Mouse (Mus musculus) liver, postnatal 0 days (tissue): ENCODE data around the gene Zfp977. TPM values are rescaled to one million over a fixed set of nuclear protein-coding genes. Genes with fewer than 3 reads are reported as not detected.
"Not testable (repeated sequence)": the region's sequence is repeated elsewhere in the genome, so short reads cannot be mapped to it uniquely, and the experiment has no call there.

Source experiments
- ATAC-seq: fragments of 200-750 bp; cut with Nextera tagmentation; 2 replicates; pipeline ENCODE4 v1.8.0; 2017; ENCODE audit warnings: mild to moderate bottlenecking, moderate library complexity
- DNase-seq: peaks from one replicate; pipeline ENCODE4 v3.0.0-alpha.2; 2016
- H3K27ac ChIP-seq: fragments of 300-500 bp; sonication (generic); 2 replicates; pipeline ENCODE4 v1.5.1; 2014; ENCODE audit warnings: antibody characterized with exemption, moderate library complexity, mild to moderate bottlenecking, low read depth
- H3K27me3 ChIP-seq: fragments of 300-500 bp; sonication (generic); 2 replicates; pipeline ENCODE4 v1.6.1; 2014; ENCODE audit warnings: low read length, control low read depth, mixed read lengths; ENCODE audit not compliant: insufficient read depth
- H3K36me3 ChIP-seq: fragments of 300-500 bp; sonication (generic); replicated peaks from 2 replicates; pipeline ENCODE4 v1.6.1; 2014; ENCODE audit warnings: mild to moderate bottlenecking, control low read depth, low read length, moderate library complexity, mixed read lengths; ENCODE audit not compliant: insufficient read depth
- H3K4me1 ChIP-seq: fragments of 300-500 bp; sonication (generic); 2 replicates; pipeline ENCODE4 v1.6.1; 2014; ENCODE audit warnings: antibody characterized with exemption, mild to moderate bottlenecking, control low read depth; ENCODE audit not compliant: insufficient read depth
- H3K4me2 ChIP-seq: fragments of 300-500 bp; sonication (generic); 2 replicates; pipeline ENCODE4 v1.6.1; 2014; ENCODE audit warnings: low read depth, mild to moderate bottlenecking, low read length, moderate library complexity, mixed read lengths
- H3K4me3 ChIP-seq: fragments of 300-500 bp; sonication (generic); 2 replicates; pipeline ENCODE4 v1.5.1; 2014; ENCODE audit warnings: low read depth, low read length
- H3K9ac ChIP-seq: fragments of 300-500 bp; sonication (generic); replicated peaks from 2 replicates; pipeline ENCODE4 v1.6.1; 2014; ENCODE audit warnings: mild to moderate bottlenecking, moderate library complexity
- H3K9me3 ChIP-seq: fragments of 300-500 bp; sonication (generic); 2 replicates; pipeline ENCODE4 v1.6.1; 2016; ENCODE audit warnings: mild to moderate bottlenecking, control low read depth, low read length, mixed read lengths
- CTCF ChIP-seq: sonication (generic); IDR thresholded peaks from 2 replicates; pipeline ENCODE4 v1.5.1; 2016; ENCODE audit warnings: antibody characterized with exemption, low read depth
- EP300 ChIP-seq: IDR thresholded peaks from 2 replicates; pipeline ENCODE4 v1.6.1; 2016; ENCODE audit warnings: antibody characterized with exemption, low read depth, mild to moderate bottlenecking
- WGBS: fragments of 180-500 bp; shearing (Covaris S2); extraction: QIAGEN DNeasy Blood & Tissue Kit; methylation state at CpG from one replicate; pipeline ENCODE4 v1.1.7; 2014; ENCODE audit not compliant: insufficient replicate concordance; 5-methylcytosine and 5-hydroxymethylcytosine counted together
- microRNA-seq: library from miRNA; unstranded; fragments of <30 nt; microRNA quantifications from one replicate; pipeline ENCODE4, GENCODE M21; 2016
- polyA plus RNA-seq: library from polyadenylated mRNA; unstranded; fragments of >200 nt; fragmentation: Nextera tagmentation; extraction: Ambion mirVana; gene quantifications from 2 replicates; pipeline ENCODE4 v1.2.1, GENCODE M21; 2015

Zfp977 gene
- 0.14 and 0.21 TPM in 2 replicates for polyA plus RNA-seq

DNA sequence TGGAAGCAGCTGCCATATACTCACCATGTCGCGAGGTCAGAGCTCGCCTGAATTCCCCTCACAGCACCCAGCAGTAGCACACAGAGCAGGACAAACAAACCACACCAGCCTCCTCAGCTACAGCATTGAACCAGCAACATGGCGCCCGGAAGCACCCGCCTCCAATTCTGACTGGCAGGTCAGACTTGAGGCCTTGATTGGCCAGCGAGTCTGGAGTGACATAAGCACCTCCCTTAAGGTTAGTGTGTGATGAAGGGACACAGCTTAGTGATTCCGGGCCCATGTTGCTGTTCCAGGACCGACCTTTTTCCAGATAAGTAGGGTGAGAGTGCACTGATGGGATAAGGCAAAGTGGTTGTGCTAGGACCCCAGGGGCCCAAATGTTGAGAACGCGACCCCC, at the start of gene Zfp977:
TSS of gene Zfp977 (minus strand) at position 135 of the 400 bp plus-strand sequence.
- H3K4me1 ChIP-seq, H3K9ac ChIP-seq, H3K4me2 ChIP-seq, H3K4me3 ChIP-seq, H3K27ac ChIP-seq, H3K27me3 ChIP-seq, ATAC-seq, H3K36me3 ChIP-seq, DNase-seq, H3K9me3 ChIP-seq: not testable (repeated sequence)
- WGBS, result 82% methylated on average over 11 of the region's 11 CpGs

DNA sequence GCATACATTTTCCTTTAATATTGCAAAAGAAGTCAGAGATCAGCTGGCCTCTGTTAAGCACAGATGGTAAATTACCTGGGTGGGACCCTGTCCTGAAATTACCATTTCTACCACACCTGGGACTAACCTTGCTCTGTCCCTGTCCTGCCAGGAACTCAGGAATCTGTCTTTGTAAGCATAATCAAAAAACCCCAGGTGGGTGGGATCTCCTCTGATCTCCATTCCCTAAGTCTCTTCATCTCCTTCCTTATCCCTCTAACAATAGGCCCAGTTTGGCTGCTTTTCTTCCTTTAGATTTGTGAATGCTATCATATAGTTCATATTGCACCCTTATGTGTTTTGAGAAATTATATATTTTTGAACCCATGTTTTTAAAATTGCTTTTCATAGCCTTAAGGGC, 38.7 kb upstream of the Zfp977 start:
- H3K27me3 ChIP-seq, H3K9ac ChIP-seq, H3K9me3 ChIP-seq, H3K4me3 ChIP-seq, ATAC-seq, H3K27ac ChIP-seq, H3K4me2 ChIP-seq, H3K4me1 ChIP-seq, H3K36me3 ChIP-seq, DNase-seq: not testable (repeated sequence)

DNA sequence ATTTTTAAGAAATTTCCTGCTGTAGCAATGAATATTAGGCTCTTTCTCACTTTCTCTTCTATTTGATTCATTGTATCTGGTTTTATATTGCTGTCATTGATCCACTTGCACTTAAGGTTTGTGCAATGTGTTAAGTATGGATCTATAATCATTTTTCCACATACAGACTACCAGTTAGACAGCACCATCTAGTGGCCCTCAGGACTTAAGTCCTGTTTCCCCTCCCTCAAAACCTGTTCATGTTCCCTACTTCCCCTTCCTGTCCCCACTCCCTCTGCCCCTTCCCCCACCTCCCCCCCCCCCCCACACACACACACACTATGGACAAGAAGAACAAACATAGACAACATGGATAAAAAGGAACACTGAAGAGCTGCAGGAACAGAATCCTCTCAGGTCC, 3.3 kb upstream of the Zfp977 start:
- H3K9ac ChIP-seq, ATAC-seq, DNase-seq, H3K4me2 ChIP-seq, H3K4me3 ChIP-seq, H3K9me3 ChIP-seq, H3K27me3 ChIP-seq, H3K36me3 ChIP-seq, H3K27ac ChIP-seq, H3K4me1 ChIP-seq: not testable (repeated sequence)
- peak; percentile 17; the same call in 1 of the 2 replicates for TF ChIP-seq CTCF

DNA sequence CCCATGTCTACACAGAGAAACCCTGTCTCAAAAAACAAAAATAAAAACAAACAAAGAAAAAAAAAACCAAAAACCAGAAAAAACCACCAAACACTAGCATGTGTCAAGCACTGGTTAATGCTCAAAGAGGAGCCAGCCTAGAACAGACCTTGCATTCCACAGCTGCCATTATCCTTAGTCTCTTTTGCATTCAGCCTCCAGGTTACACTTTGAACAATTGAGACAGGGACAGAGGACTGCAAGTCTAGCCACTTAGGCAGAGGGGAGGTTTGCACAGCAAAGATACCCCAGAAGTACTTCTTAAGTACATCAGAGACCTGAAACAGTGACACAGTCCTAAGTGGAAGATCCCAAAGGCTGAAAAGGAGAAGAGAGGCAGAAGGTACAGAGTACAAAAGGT, 1.0 kb downstream of the Zfp977 start:
- not testable (repeated sequence) for H3K27ac ChIP-seq, DNase-seq, H3K4me3 ChIP-seq, H3K9ac ChIP-seq, H3K9me3 ChIP-seq, ATAC-seq, H3K36me3 ChIP-seq, H3K4me1 ChIP-seq, H3K27me3 ChIP-seq, H3K4me2 ChIP-seq

DNA sequence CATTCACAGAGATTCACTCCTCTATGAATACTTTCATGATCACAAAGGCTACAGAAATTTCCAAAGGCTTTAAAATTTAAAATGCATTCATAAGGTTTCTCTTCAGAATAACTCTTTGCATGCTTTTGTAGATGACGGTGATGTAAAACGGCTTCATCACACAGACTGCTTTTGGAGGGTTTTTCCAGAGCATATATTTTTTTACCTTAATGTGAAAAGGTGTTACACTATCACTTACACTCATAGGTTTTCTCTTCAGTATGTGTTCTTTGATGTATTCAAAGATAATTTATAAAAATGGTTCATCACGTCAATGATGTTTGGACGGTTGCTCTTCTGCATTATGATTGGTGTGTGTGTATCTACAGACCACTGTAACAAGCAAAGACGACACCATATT, 13.9 kb downstream of the Zfp977 start, which contains the start of gene Gm21028:
TSS of gene Gm21028 (minus strand) at position 101 of the 400 bp plus-strand sequence.
- Histone ChIP-seq H3K9me3 (peaks cover 11% of the 10 kb centered on the region), H3K27me3 (no peaks in the 10 kb centered on the region), H3K36me3 (no peaks in the 10 kb centered on the region), H3K9ac (no peak within 1 kb of the TSS), H3K27ac (no peak within 1 kb of the TSS), H3K4me3 (no peak within 1 kb of the TSS), H3K4me2 (no peak within 1 kb of the TSS), H3K4me1 (no peaks in the 10 kb centered on the region)
- ATAC-seq, result no peak
- DNase-seq, result no peak
- WGBS, result 88% methylated on average over 5 of the region's 5 CpGs
- TF ChIP-seq CTCF, result no peak
- no peak for TF ChIP-seq EP300

DNA sequence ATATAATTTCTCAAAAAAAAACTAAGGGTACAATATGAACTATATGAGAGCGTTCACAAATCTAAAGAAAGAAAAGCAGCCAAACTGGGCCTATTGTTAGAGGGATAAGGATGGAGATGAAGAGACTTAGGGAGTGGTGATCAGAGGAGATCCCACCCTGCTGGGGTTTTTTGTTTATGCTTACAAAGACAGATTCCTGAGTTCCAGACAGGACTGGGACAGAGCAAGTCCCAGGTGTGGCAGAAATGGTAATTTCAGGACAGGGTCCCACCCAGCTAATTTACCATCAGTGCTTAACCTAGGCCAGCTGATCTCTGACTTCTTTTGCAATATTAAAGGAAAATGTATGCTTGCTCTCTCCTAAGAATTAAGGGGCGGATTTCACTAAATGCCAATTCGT, 40.6 kb downstream of the Zfp977 start:
- Histone ChIP-seq H3K9ac (no peak overlapping the region), H3K4me1 (no peaks in the 10 kb centered on the region), H3K4me2 (no peak overlapping the region), H3K4me3 (no peak overlapping the region), H3K9me3 (no peaks in the 10 kb centered on the region; the same call in 1 of the 2 replicates), H3K27me3 (no peaks in the 10 kb centered on the region), H3K36me3 (no peaks in the 10 kb centered on the region), H3K27ac (no peak overlapping the region)
- 73% methylated on average over 3 of the region's 3 CpGs for WGBS
- DNase-seq (no peak), ATAC-seq (no peak)
- TF ChIP-seq CTCF (no peak), EP300 (no peak)

Small RNAs within 50 kb of the gene (microRNA-seq; reads per million reads assigned to microRNA genes)
- gene Gm24938, result not detected

Other genes with a start within 250 kb of the Zfp977 start
- not detected in 2 replicates for gene 4933421I07Rik, start 144.4 kb downstream of the Zfp977 start, polyA plus RNA-seq
- gene Zfp141, start 86.8 kb downstream of the Zfp977 start, polyA plus RNA-seq, result 2.0 TPM in 2 replicates
- not detected in 2 replicates for gene Gm21028, start 14.0 kb downstream of the Zfp977 start, polyA plus RNA-seq
- gene Zfp976, start 50.0 kb upstream of the Zfp977 start, polyA plus RNA-seq, result 0.41 and 0.50 TPM in 2 replicates
- 1.5 and 1.6 TPM in 2 replicates for gene Zfp975, start 100.2 kb upstream of the Zfp977 start, polyA plus RNA-seq
- not detected in 2 replicates for gene Gm17067, start 134.5 kb upstream of the Zfp977 start, polyA plus RNA-seq
- gene Vmn2r62, start 201.0 kb upstream of the Zfp977 start, polyA plus RNA-seq, result not detected in 2 replicates